Mouse (Mus musculus) E14TG2a.4 (cell line): ENCODE measurements around the gene Dync1li1.
"Not testable (repeated sequence)": the region's sequence is repeated elsewhere in the genome, so short reads cannot be mapped to it uniquely, and the experiment has no call there.

Experiments
- CTCF ChIP-seq: conservative IDR thresholded peaks from 2 replicates; pipeline ENCODE4 v1.5.1; 2014; ENCODE audit warnings: low read length
- NANOG ChIP-seq: IDR thresholded peaks from 2 replicates; pipeline ENCODE4 v1.6.1; 2014; ENCODE audit warnings: borderline replicate concordance, low read length, mixed read lengths
- POU5F1 ChIP-seq: IDR thresholded peaks from 2 replicates; pipeline ENCODE4 v1.6.1; 2014; ENCODE audit warnings: low read length, borderline replicate concordance

DNA sequence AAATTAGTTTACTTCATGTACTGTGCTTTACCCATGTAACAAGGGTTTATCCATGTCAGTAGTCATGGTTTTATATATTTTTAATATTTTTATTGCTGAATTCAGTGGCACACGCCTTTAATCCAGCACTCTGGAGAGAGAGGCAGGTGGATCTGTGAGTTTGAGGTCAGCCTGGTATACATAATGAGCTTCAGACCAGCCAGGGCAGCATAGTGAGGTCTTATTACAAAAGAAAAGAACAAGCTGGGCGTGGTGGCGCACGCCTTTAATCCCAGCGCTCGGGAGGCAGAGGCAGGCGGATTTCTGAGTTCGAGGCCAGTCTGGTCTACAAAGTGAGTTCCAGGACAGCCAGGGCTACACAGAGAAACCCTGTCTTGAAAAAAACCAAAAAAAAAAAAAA is 7.1 kb downstream of the Dync1li1 start:
- TF ChIP-seq CTCF, POU5F1, NANOG: not testable (repeated sequence)
